Mouse (Mus musculus) stomach, postnatal 0 days (tissue): Measurements from ENCODE around the gene Gm49342. TPM values are rescaled to one million over a fixed set of nuclear protein-coding genes. Genes with fewer than 3 reads are reported as not detected.
"Not testable (repeated sequence)": the region's sequence is repeated elsewhere in the genome, so short reads cannot be mapped to it uniquely, and the experiment has no call there.

Experiments
- ATAC-seq: fragments of 200-750 bp; cut with Nextera tagmentation; 2 replicates; pipeline ENCODE4 v1.8.0; 2017; ENCODE audit not compliant: low FRiP score, low TSS enrichment
- DNase-seq: peaks from one replicate; pipeline ENCODE4 v3.0.0-alpha.2; 2016; ENCODE audit warnings: low spot score
- H3K27ac ChIP-seq: fragments of 300-500 bp; sonication (generic); replicated peaks from 2 replicates; pipeline ENCODE4 v1.5.1; 2014; ENCODE audit warnings: mild to moderate bottlenecking, control low read depth
- H3K27me3 ChIP-seq: fragments of 300-500 bp; sonication (generic); 2 replicates; pipeline ENCODE4 v1.6.1; 2014; ENCODE audit warnings: low read length; ENCODE audit not compliant: control insufficient read depth, insufficient read depth
- H3K36me3 ChIP-seq: fragments of 300-500 bp; sonication (generic); 2 replicates; pipeline ENCODE4 v1.6.1; 2014; ENCODE audit warnings: low read length, mixed read lengths; ENCODE audit not compliant: control insufficient read depth, insufficient read depth
- H3K4me1 ChIP-seq: fragments of 300-500 bp; sonication (generic); replicated peaks from 2 replicates; pipeline ENCODE4 v1.6.1; 2014; ENCODE audit warnings: antibody characterized with exemption; ENCODE audit not compliant: control insufficient read depth, insufficient read depth
- H3K4me2 ChIP-seq: fragments of 300-500 bp; sonication (generic); replicated peaks from 2 replicates; pipeline ENCODE4 v1.6.1; 2014; ENCODE audit warnings: low read depth, mild to moderate bottlenecking, control low read depth, moderate library complexity
- H3K4me3 ChIP-seq: fragments of 300-500 bp; sonication (generic); 2 replicates; pipeline ENCODE4 v1.5.1; 2014; ENCODE audit warnings: low read depth, low read length, control low read depth
- H3K9ac ChIP-seq: fragments of 300-500 bp; sonication (generic); 2 replicates; pipeline ENCODE4 v1.6.1; 2014; ENCODE audit warnings: mild to moderate bottlenecking, low read length, control low read depth, mixed read lengths
- H3K9me3 ChIP-seq: fragments of 300-500 bp; sonication (generic); 2 replicates; pipeline ENCODE4 v1.6.1; 2016; ENCODE audit warnings: low read length; ENCODE audit not compliant: control insufficient read depth
- CTCF ChIP-seq: IDR thresholded peaks from 2 replicates; pipeline ENCODE4 v1.5.1; 2016; ENCODE audit warnings: antibody characterized with exemption, low read depth, mild to moderate bottlenecking, moderate library complexity
- EP300 ChIP-seq: optimal IDR thresholded peaks from 2 replicates; pipeline ENCODE3; 2016; ENCODE audit warnings: antibody characterized with exemption
- WGBS: fragments of 180-500 bp; shearing (Covaris S2); extraction: QIAGEN DNeasy Blood & Tissue Kit; methylation state at CpG from one replicate; pipeline ENCODE4 v1.1.7; 2014; 5-methylcytosine and 5-hydroxymethylcytosine counted together
- polyA plus RNA-seq: library from polyadenylated mRNA; unstranded; fragments of >200 nt; fragmentation: Nextera tagmentation; extraction: Ambion mirVana; gene quantifications from 2 replicates; pipeline ENCODE4 v1.2.1, GENCODE M21; 2015

The Gm49342 gene
- polyA plus RNA-seq, 1 experiment from 2014 or later, result not detected

GRCm38 (mm10) chr14:50944668-50945033, 334 bp downstream of the Gm49342 start:
- Histone ChIP-seq H3K4me3 (peak overlapping the region; percentile 51), H3K4me2 (peak overlapping the region; percentile 69), H3K9ac (peak overlapping the region; percentile 57), H3K27ac (peak overlapping the region; percentile 91)
- DNase-seq, H3K9me3 ChIP-seq, H3K36me3 ChIP-seq, H3K27me3 ChIP-seq, H3K4me1 ChIP-seq: not testable (repeated sequence)
- peak; percentile 95 for ATAC-seq
- under 1% methylated on average over 14 of the region's 15 CpGs for WGBS
- peak; percentile 49 for TF ChIP-seq CTCF

GRCm38 (mm10) chr14:50945081-50945480, 764 bp downstream of the Gm49342 start:
- peak overlapping the region; percentile 57 for H3K9ac ChIP-seq
- H3K27me3 ChIP-seq, H3K36me3 ChIP-seq, ATAC-seq, H3K4me1 ChIP-seq, H3K9me3 ChIP-seq, DNase-seq: not testable (repeated sequence)
- WGBS, result 8% methylated on average over 6 of the region's 6 CpGs
- H3K4me3 ChIP-seq, result peak overlapping the region; percentile 51
- H3K27ac ChIP-seq, result peak overlapping the region; percentile 91
- peak overlapping the region; percentile 69 for H3K4me2 ChIP-seq

GRCm38 (mm10) chr14:50945526-50945925, 1.2 kb downstream of the Gm49342 start:
- Histone ChIP-seq H3K27ac (peak overlapping the region; percentile 91; the same call in 1 of the 2 replicates), H3K4me2 (peak overlapping the region; percentile 69), H3K4me3 (peak overlapping the region; percentile 51), H3K9ac (peak overlapping the region; percentile 57)
- ATAC-seq, H3K9me3 ChIP-seq, DNase-seq, H3K27me3 ChIP-seq, H3K36me3 ChIP-seq, H3K4me1 ChIP-seq: not testable (repeated sequence)
- 22% methylated on average over 3 of the region's 3 CpGs for WGBS

- no peaks in the 10 kb centered on the region for H3K27me3 ChIP-seq
- no peaks in the 10 kb centered on the region for H3K4me1 ChIP-seq
- H3K9me3 ChIP-seq, result no peaks in the 10 kb centered on the region
- peaks cover 4% of the 10 kb centered on the region; the same call in 1 of the 2 replicates for H3K36me3 ChIP-seq
- no peak for TF ChIP-seq CTCF
- TF ChIP-seq EP300, result no peak
- DNase-seq (no peak), ATAC-seq (no peak)
- H3K4me2 ChIP-seq, result no peak overlapping the region
- no peak overlapping the region for H3K4me3 ChIP-seq
- no peak overlapping the region for H3K27ac ChIP-seq
- H3K9ac ChIP-seq, result no peak overlapping the region
- WGBS, result 77% methylated on average over 10 of the region's 10 CpGs
These were observed 11.2 kb downstream of the Gm49342 start for GRCm38 (mm10) chr14:50955487-50955886.

- H3K27ac ChIP-seq, H3K27me3 ChIP-seq: not testable (repeated sequence)
- ATAC-seq, result peak; percentile 81
These were observed 11.7 kb downstream of the Gm49342 start, which contains the start of gene Pnp2 for GRCm38 (mm10) chr14:50955942-50956508. Gene Pnp2 (plus strand): TSS chr14:50955992.

GRCm38 (mm10) chr14:50956724-50957123, 12.4 kb downstream of the Gm49342 start:
- H3K27me3 ChIP-seq, H3K36me3 ChIP-seq, ATAC-seq, H3K9me3 ChIP-seq, DNase-seq, H3K9ac ChIP-seq, H3K4me1 ChIP-seq, H3K27ac ChIP-seq, H3K4me3 ChIP-seq, H3K4me2 ChIP-seq: not testable (repeated sequence)
- WGBS, result 77% methylated on average over 6 of the region's 6 CpGs

More at GRCm38 (mm10) chr14:50955942-50956508, 11.7 kb downstream of the Gm49342 start, which contains the start of gene Pnp2:
- H3K4me3 ChIP-seq, H3K4me1 ChIP-seq, H3K36me3 ChIP-seq, H3K9ac ChIP-seq, H3K9me3 ChIP-seq: not testable (repeated sequence)
- DNase-seq, result peak; percentile 24
- TF ChIP-seq CTCF, result peak; percentile 37; the same call in 1 of the 2 replicates
- WGBS, result 9% methylated on average over 19 of the region's 19 CpGs
- H3K4me2 ChIP-seq, result peak within 1 kb of the TSS; percentile 25; the same call in 1 of the 2 replicates

- DNase-seq, H3K27ac ChIP-seq, ATAC-seq, H3K27me3 ChIP-seq, H3K4me2 ChIP-seq, H3K4me1 ChIP-seq, H3K9ac ChIP-seq, H3K36me3 ChIP-seq, H3K4me3 ChIP-seq, H3K9me3 ChIP-seq: not testable (repeated sequence)
- 55% methylated on average over 3 of the region's 3 CpGs for WGBS
These were observed 12.8 kb downstream of the Gm49342 start for GRCm38 (mm10) chr14:50957146-50957545.

GRCm38 (mm10) chr14:50958289-50958995, 14.1 kb downstream of the Gm49342 start:
- 80% methylated on average over 5 of the region's 5 CpGs for WGBS
- H3K9me3 ChIP-seq, H3K4me2 ChIP-seq, H3K27me3 ChIP-seq, H3K4me1 ChIP-seq, H3K36me3 ChIP-seq, H3K27ac ChIP-seq, H3K9ac ChIP-seq, DNase-seq, ATAC-seq, H3K4me3 ChIP-seq: not testable (repeated sequence)
